Mouse (Mus musculus) MEL (cell line): ENCODE measurements around the gene Zdhhc7. TPM values are rescaled to one million over a fixed set of nuclear protein-coding genes. Genes with fewer than 3 reads are reported as not detected.

Source experiments
- DNase-seq: peaks from one replicate; pipeline ENCODE4 v3.0.0; 2011; ENCODE audit warnings: low read depth, low spot score
- H3K27ac ChIP-seq: 2 replicates; pipeline ENCODE4 v1.5.1; 2012; ENCODE audit warnings: low read depth, mild to moderate bottlenecking, control low read depth, low read length, moderate library complexity; ENCODE audit not compliant: control insufficient read depth
- H3K27me3 ChIP-seq, 2 experiments: fragments of 150-350 bp in 1 of 2; sonication (generic) in 1 of 2; 2 replicates each; pipeline ENCODE4 v1.6.1; 2012; ENCODE audit warnings: low read length in 2 of 2, mild to moderate bottlenecking in 2 of 2, improper control_type of control experiment in 1 of 2, moderate library complexity in 1 of 2; ENCODE audit not compliant: insufficient read depth in 2 of 2, control insufficient read depth in 1 of 2
- H3K36me3 ChIP-seq, 2 experiments: 2 replicates each; pipeline ENCODE4 v1.6.1; 2012 to 2014; ENCODE audit warnings: low read length in 2 of 2, improper control_type of control experiment in 1 of 2, inconsistent platforms in 1 of 2, mild to moderate bottlenecking in 1 of 2; ENCODE audit not compliant: insufficient read depth in 2 of 2, control insufficient read depth in 1 of 2
- H3K4me1 ChIP-seq, 2 experiments: fragments of 150-350 bp in 1 of 2; sonication (generic) in 1 of 2; 2 replicates each; pipeline ENCODE4 v1.6.1; 2012; ENCODE audit warnings: low read length in 2 of 2, improper control_type of control experiment in 1 of 2, mild to moderate bottlenecking in 1 of 2; ENCODE audit not compliant: insufficient read depth in 2 of 2, control insufficient read depth in 1 of 2
- H3K4me3 ChIP-seq, 2 experiments: fragments of 150-350 bp in 1 of 2; sonication (generic) in 1 of 2; 2 replicates each; pipeline ENCODE4 v1.5.1; 2012; ENCODE audit warnings: low read depth in 2 of 2, low read length in 2 of 2, mild to moderate bottlenecking in 2 of 2, moderate library complexity in 2 of 2, control low read depth in 1 of 2, improper control_type of control experiment in 1 of 2; ENCODE audit not compliant: control insufficient read depth in 1 of 2, insufficient read depth in 1 of 2
- H3K79me2 ChIP-seq: 2 replicates; pipeline ENCODE4 v1.6.1; 2012; ENCODE audit warnings: mild to moderate bottlenecking, low read length, moderate library complexity; ENCODE audit not compliant: control insufficient read depth, poor library complexity, insufficient read depth
- H3K9ac ChIP-seq: 2 replicates; pipeline ENCODE4 v1.6.1; 2012; ENCODE audit warnings: low read depth, mild to moderate bottlenecking, control low read depth, low read length, moderate library complexity; ENCODE audit not compliant: control insufficient read depth, poor library complexity, severe bottlenecking
- H3K9me3 ChIP-seq: fragments of 150-350 bp; sonication (generic); replicated peaks from 2 replicates; pipeline ENCODE4 v1.6.1; 2012; ENCODE audit warnings: mild to moderate bottlenecking, low read length, improper control_type of control experiment, moderate library complexity; ENCODE audit not compliant: insufficient read depth
- ELF1 ChIP-seq: IDR thresholded peaks from 2 replicates; pipeline ENCODE4 v1.6.1; 2014; ENCODE audit warnings: low read depth, mild to moderate bottlenecking, inconsistent platforms, low read length, improper control_type of control experiment, moderate library complexity
- EP300 ChIP-seq, 2 experiments: IDR thresholded peaks; 2 replicates each; pipeline ENCODE4 v1.6.1; 2011; ENCODE audit warnings: improper control_type of control experiment in 2 of 2, low read length in 2 of 2, low read depth in 1 of 2, mild to moderate bottlenecking in 1 of 2
- HCFC1 ChIP-seq: IDR thresholded peaks from 2 replicates; pipeline ENCODE4 v1.6.1; 2012; ENCODE audit warnings: low read depth, mild to moderate bottlenecking, inconsistent platforms, low read length, improper control_type of control experiment, moderate library complexity
- MAZ ChIP-seq: IDR thresholded peaks from 2 replicates; pipeline ENCODE4 v1.6.1; 2012; ENCODE audit warnings: low read depth, mild to moderate bottlenecking, inconsistent platforms, low read length, improper control_type of control experiment
- MEF2A ChIP-seq: IDR thresholded peaks from 2 replicates; pipeline ENCODE4 v1.6.1; 2014; ENCODE audit warnings: low read depth, mild to moderate bottlenecking, inconsistent platforms, low read length, improper control_type of control experiment; ENCODE audit not compliant: poor library complexity, insufficient replicate concordance, severe bottlenecking; ENCODE audit errors: extremely low read depth
- MYB ChIP-seq: IDR thresholded peaks from 2 replicates; pipeline ENCODE4 v1.6.1; 2011; ENCODE audit warnings: mild to moderate bottlenecking, low read depth, low read length, improper control_type of control experiment
- MYC ChIP-seq: IDR thresholded peaks from 2 replicates; pipeline ENCODE4 v1.6.1; 2011; ENCODE audit warnings: low read depth, mild to moderate bottlenecking, low read length, improper control_type of control experiment, moderate library complexity
- NELFE ChIP-seq: IDR thresholded peaks from 2 replicates; pipeline ENCODE4 v1.6.1; 2011; ENCODE audit warnings: low read depth, low read length, improper control_type of control experiment
- NRF1 ChIP-seq: IDR thresholded peaks from 2 replicates; pipeline ENCODE4 v1.6.1; 2014; ENCODE audit warnings: low read depth, mild to moderate bottlenecking, inconsistent platforms, low read length, improper control_type of control experiment, moderate library complexity; ENCODE audit not compliant: poor library complexity, insufficient read depth, severe bottlenecking
- POLR2A ChIP-seq, 2 experiments: IDR thresholded peaks; 2 replicates each; pipeline ENCODE4 v1.6.1; 2011 to 2012; ENCODE audit warnings: low read length in 2 of 2, mild to moderate bottlenecking in 2 of 2, control low read depth in 1 of 2, improper control_type of control experiment in 1 of 2, low read depth in 1 of 2, moderate library complexity in 1 of 2; ENCODE audit not compliant: control insufficient read depth in 1 of 2, insufficient read depth in 1 of 2, poor library complexity in 1 of 2
- TAL1 ChIP-seq: IDR thresholded peaks from 2 replicates; pipeline ENCODE4 v1.6.1; 2012; ENCODE audit warnings: mild to moderate bottlenecking, inconsistent platforms, low read length, moderate library complexity, mixed read lengths
- TBP ChIP-seq: IDR thresholded peaks from 2 replicates; pipeline ENCODE4 v1.8.0; 2011; ENCODE audit warnings: low read depth, low read length, improper control_type of control experiment
- TCF12 ChIP-seq: IDR thresholded peaks from 2 replicates; pipeline ENCODE4 v1.6.1; 2014; ENCODE audit warnings: low read depth, mild to moderate bottlenecking, inconsistent platforms, low read length, improper control_type of control experiment, moderate library complexity
- USF1 ChIP-seq: IDR thresholded peaks from 2 replicates; pipeline ENCODE4 v1.6.1; 2014; ENCODE audit warnings: low read depth, mild to moderate bottlenecking, inconsistent platforms, low read length, improper control_type of control experiment, moderate library complexity
- ZC3H11A ChIP-seq: IDR thresholded peaks from 2 replicates; pipeline ENCODE4 v1.6.1; 2012; ENCODE audit warnings: low read depth, mild to moderate bottlenecking, inconsistent platforms, low read length, improper control_type of control experiment
- ZKSCAN1 ChIP-seq: IDR thresholded peaks from 2 replicates; pipeline ENCODE4 v1.6.1; 2012; ENCODE audit warnings: low read depth, mild to moderate bottlenecking, inconsistent platforms, low read length, improper control_type of control experiment, moderate library complexity
- ZMIZ1 ChIP-seq: IDR thresholded peaks from 2 replicates; pipeline ENCODE4 v1.6.1; 2012; ENCODE audit warnings: low read depth, mild to moderate bottlenecking, inconsistent platforms, low read length, improper control_type of control experiment, moderate library complexity
- polyA plus RNA-seq, 2 experiments: library from polyadenylated mRNA; stranded (reverse) in 1 of 2; unstranded in 1 of 2; fragments of >175 nt in 1 of 2; fragments of >200 nt in 1 of 2; gene quantifications; 2 replicates each; pipeline versions ENCODE4 v1.2.1 to v1.2.4; 2012; ENCODE audit warnings: low replicate concordance in 2 of 2, low read depth in 1 of 2; ENCODE audit not compliant: insufficient read length in 2 of 2, insufficient read depth in 1 of 2, missing spikeins in 1 of 2
- total RNA-seq: library from RNA; depleted of rRNA; stranded (reverse); fragments of 300-350 nt; gene quantifications from 2 replicates; pipeline ENCODE4 v1.2.3, GENCODE M21; 2012

The Zdhhc7 gene
- total and polyA plus RNA-seq, 3 experiments, result 51.0 to 126 (median 54.4) TPM

GRCm38 (mm10) chr8:120042542-120043312 lies 58.6 kb downstream of the Zdhhc7 start (continued):
- TF ChIP-seq POLR2A (IDR thresholded peaks at IDR 0.05; ENCODE audit: control insufficient read depth in 1 of 2, insufficient read depth in 1 of 2, low read depth in 1 of 2, low read length in 2 of 2, poor library complexity in 1 of 2), result no peak
- no peak for TF ChIP-seq NRF1
- no peak for TF ChIP-seq ZKSCAN1
- no peak for TF ChIP-seq ZMIZ1
- no peak for TF ChIP-seq USF1
- TF ChIP-seq ZC3H11A, result no peak
- TF ChIP-seq MEF2A, result no peak
- no peak for TF ChIP-seq TBP
- no peak for TF ChIP-seq HCFC1
- TF ChIP-seq NELFE, result no peak
- peak; percentile 84 for TF ChIP-seq TCF12
- TF ChIP-seq MAZ, result 0 out of 2 replicates have a peak, but pooled peaks have one; percentile 47

GRCm38 (mm10) chr8:120040861-120041260 lies 60.4 kb downstream of the Zdhhc7 start:
- Histone ChIP-seq H3K9me3 (no peaks in the 10 kb centered on the region), H3K27me3 (no peaks in the 10 kb centered on the region), H3K9ac (no peak overlapping the region), H3K27ac (no peak overlapping the region), H3K4me1 (peaks cover 0 to 15% of the 10 kb centered on the region in 2 experiments; a peak in 3 of 4 replicates), H3K4me3 (no peak overlapping the region), H3K36me3 (peaks cover 0 to 2% of the 10 kb centered on the region in 2 experiments; a peak in 2 of 4 replicates), H3K79me2 (no peaks in the 10 kb centered on the region)
- TF ChIP-seq TAL1 (peak; percentile 21), EP300 (IDR thresholded peaks at IDR 0.05; ENCODE audit: low read depth in 1 of 2, low read length in 2 of 2) (0 out of 4 replicates have a peak, but pooled peaks of 1 of the 2 experiments have one; percentile 22), MYC (no peak), ZKSCAN1 (no peak), MYB (no peak), HCFC1 (no peak), ELF1 (no peak), TCF12 (0 out of 2 replicates have a peak, but pooled peaks have one; percentile 32)
- no peak for DNase-seq
